Mouse (Mus musculus) right cerebral cortex, adult 2 months (tissue): Measurements from ENCODE around the gene Tnfrsf14.

Experiments
- DNase-seq, 2 experiments: peaks; one replicate each; pipeline ENCODE4 v3.0.0; 2021 to 2022; ENCODE audit warnings: low spot score in 2 of 2

The Tnfrsf14 gene

DNA sequence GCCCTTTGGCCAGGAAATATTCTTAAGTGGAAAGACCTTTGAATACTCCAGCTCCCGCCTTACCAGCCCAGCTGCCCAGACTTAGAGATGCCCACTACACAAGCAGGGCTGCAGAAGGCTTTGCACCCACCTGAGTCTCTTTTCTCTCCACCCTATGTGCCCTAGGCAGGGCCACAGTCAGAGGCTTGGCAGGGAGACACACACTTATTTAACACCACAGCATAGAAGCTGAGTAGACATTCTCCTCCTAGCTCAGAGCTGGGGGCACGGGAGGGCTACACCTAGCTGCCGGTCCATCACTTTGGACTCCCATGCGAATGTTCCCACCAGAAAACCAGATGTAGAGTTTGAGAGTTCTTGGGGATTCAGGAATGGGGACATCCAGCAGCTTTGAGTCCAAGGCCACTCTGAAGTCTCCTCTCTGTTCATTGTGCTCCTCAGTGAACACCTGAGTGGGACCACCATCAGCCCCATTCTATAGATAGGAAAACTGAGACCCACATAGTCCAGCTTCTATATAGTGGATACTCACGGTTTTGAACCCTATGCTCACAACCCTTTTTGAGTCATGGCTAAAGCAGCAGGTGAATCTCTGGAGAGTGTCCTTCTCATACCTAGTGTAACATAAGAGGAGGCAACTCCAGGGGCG is 20.7 kb upstream of the Tnfrsf14 start:
- no peak for DNase-seq

DNA sequence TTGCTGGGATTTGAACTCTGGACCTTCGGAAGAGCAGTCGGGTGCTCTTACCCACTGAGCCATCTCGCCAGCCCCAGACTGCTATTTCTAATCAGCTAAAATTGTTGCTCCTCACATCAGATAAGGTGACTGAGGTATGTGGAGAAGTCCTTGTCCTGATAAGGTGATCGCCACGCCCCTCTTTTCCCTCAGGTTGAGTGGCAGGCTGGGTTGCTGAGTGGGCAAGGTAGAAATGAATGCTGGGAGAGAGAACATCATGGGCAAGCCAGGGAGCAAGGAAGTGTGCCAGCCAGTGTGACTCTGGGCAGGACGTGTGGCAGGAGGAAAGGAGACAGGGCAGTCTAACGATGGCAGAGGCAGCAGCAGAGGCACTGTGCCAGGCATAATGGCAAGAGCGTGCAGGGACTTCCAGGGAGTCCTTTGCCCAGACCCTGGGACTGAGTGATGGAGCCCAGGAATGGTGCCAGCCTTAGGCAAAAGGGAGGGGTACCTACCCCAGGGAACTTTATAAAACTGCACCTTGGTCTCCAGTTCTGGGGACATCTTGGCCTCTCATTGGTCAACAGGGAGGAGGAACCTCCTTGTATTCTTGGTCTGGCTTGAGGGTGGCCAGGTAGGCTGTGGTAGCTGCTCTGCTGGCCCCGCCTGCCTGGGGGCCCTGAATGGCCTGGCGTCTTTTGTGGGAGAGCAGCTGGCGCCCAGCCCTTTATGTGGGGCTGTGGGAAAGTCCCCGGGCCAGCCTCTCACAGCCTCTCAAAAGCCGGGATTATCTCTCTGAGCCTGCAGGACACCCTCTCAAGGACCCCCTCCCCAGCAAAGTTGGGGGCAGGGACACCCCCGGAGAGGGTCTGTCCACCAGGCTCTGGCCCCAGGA is 19.9 kb upstream of the Tnfrsf14 start:
- no peak for DNase-seq

GRCm38 (mm10) chr4:154946319-154946718 is 18.0 kb upstream of the Tnfrsf14 start:
- DNase-seq: peak; percentile 45 to 52

- peak; percentile 79 to 80 for DNase-seq
These were observed 15.8 kb upstream of the Tnfrsf14 start for GRCm38 (mm10) chr4:154944121-154944590.

- no peak for DNase-seq
These were observed 15.1 kb upstream of the Tnfrsf14 start for GRCm38 (mm10) chr4:154943323-154944039.

DNA sequence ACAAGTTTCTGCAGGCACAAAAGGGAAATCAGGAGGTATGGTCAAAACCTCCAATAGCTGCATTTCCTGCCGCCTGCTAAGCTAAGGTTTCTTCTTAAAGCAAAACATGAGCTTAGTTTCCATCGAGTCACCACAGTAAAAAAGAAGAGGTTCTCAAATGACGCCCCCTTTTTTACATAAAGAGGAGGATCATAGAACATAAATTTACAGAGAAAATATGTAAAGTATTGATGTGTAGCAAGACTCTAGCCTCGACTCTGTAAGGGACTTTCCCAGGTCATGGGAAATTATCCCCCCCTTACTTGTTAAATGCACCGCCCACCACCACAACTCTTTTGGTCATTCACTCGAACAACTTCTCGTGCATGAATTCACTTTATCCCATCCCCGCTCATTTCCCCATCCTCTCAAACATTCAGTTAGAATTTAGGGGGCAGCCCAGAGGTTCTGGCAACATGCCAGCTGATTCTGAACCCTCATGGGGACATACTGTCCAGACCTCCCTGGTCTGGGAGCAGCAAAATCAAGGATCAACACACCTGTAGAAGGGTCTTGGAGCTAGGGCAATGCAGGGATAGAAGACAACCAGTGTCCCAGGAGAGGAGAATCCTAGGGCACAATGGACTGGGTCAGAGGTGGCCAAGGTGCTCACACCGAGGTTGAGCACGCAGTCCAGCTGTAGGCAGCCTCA is 14.4 kb upstream of the Tnfrsf14 start:
- no peak for DNase-seq

GRCm38 (mm10) chr4:154941831-154942230 is 13.5 kb upstream of the Tnfrsf14 start:
- DNase-seq: no peak

GRCm38 (mm10) chr4:154940156-154940555 is 11.8 kb upstream of the Tnfrsf14 start:
- no peak for DNase-seq

- no peak for DNase-seq
These were observed 9.4 kb upstream of the Tnfrsf14 start for GRCm38 (mm10) chr4:154937746-154938145.

GRCm38 (mm10) chr4:154936542-154937255 is 8.3 kb upstream of the Tnfrsf14 start:
- DNase-seq: no peak

DNA sequence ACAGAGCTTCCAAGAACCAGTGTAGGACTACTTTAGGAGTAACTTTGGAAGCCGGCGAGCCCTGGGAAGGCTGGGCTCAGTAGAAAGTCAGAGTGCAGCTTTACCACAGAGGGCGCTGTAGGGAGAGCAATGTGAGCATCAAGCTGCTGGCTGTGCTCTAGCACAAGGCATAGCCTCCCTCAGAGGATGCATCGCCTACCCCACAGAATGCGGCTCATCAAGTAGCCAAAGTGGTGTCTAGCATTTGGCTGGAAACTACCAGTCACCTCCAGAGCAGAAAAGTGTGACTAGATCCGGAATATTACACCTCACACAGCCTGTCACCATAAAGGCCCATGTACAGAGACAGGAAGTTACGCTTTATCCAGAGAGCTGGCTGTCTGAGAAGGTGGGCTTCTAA is 7.4 kb upstream of the Tnfrsf14 start:
- DNase-seq: no peak

- no peak for DNase-seq
These were observed 6.4 kb upstream of the Tnfrsf14 start for GRCm38 (mm10) chr4:154934800-154935199.

DNA sequence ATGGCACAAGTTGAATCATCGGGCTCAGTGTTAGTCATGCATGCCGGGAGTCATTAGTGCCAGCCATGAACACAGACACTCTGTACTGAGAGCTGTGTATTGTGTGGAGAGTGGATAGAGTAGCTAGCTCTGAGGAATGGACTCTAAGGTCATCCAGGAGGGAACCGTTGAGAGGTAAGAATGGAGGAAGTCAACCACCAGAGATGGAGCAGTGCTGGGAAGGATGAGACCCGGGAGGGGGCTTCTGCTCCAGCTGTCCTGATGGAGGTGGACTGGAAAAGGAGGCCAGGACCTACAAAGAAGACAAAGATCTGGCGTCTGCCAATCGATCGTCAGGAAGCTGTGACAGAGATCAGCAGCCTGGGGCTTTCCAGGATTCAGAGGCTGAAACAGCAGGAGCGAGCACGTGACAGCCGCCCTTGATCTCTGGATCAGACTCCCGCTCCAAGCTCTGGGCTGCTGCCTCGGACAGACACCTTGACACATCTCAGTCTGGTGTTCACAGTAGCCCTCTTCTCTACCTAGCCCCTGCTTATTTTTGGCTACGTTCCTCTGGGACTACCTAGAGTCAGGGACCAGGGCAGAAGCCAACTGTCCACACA is 5.0 kb upstream of the Tnfrsf14 start:
- DNase-seq: no peak

GRCm38 (mm10) chr4:154929088-154929660 is 811 bp upstream of the Tnfrsf14 start:
- no peak for DNase-seq

DNA sequence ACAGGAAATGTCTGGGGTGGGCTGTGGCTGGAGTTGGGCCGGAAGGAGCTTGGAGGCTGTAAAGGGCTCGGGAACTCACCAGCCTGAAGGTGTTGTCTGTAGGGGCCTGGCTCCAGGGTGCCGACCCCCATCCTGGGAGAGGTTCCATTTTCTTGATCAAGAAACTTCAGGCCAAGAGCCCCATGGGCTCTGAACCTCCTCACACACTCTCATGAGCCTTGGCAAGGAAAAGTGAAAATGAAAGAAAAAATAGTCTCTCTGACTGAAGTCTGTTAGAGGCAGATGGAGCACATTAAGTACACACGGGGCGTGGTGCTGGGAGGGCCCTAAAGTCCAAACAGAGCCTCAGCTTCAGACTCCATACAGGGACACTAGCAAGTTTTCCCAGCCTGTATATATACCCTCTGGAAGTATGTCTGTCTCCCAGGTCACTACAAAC is 445 bp downstream of the Tnfrsf14 start:
- DNase-seq: no peak

- DNase-seq: no peak
These were observed 1.1 kb downstream of the Tnfrsf14 start for GRCm38 (mm10) chr4:154926969-154927898.

- DNase-seq: no peak
These were observed 3.0 kb downstream of the Tnfrsf14 start for GRCm38 (mm10) chr4:154925413-154925812.

DNA sequence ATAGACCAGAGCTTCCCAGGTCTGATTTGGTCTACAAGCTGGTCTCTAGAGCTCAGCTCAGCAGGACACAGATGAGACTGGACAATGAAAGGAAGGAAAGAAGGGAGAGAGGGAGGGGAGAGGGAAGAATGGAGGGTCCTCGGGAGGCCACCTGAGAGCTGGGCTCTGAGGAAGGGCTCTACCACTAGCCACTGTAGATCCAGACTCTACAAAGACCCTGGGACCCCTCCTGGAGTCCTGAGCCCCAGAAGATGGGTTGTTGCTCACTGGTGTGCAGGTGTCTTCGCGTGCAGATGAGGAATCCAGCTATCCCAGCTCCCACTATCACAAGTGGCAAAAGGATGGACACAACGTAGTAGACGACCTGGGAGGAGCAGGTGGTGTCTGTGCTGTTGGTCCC is 5.4 kb downstream of the Tnfrsf14 start:
- no peak for DNase-seq

DNA sequence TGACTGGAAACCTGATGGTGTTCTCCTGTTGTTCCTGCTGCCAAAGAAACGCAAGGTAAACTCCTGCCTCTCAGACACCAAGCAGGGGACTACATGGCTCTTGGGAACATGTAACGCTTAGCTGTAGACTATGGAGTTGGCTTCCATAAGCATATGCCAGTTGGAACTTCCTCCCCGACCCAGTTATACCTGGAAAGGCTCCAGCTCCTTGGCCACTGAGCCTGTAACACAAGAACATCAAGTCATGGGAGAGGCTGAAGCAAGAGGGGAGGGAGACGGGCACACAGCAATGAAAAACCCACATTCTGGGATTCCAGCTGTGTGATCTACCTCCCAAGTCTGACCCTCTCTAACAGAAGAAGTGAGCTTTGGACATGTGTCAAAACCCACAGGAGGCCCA is 6.1 kb downstream of the Tnfrsf14 start:
- DNase-seq: no peak
